Mouse (Mus musculus): ENCODE data around the gene Scgb1b30. TPM values are rescaled to one million over a fixed set of nuclear protein-coding genes. Genes with fewer than 3 reads are reported as not detected.

Gene Scgb1b30
- polyA plus RNA-seq, 1 experiment from 2014 or later = not detected

Other genes with a start within 250 kb of the Scgb1b30 start
- not detected in 2 replicates for gene Scgb2b26, start 150.4 kb upstream of the Scgb1b30 start, polyA plus RNA-seq (2014; fragmentation: Nextera tagmentation; extraction: Ambion mirVana)
- gene Scgb2b27, start 81.5 kb upstream of the Scgb1b30 start, polyA plus RNA-seq (2014; fragmentation: Nextera tagmentation; extraction: Ambion mirVana) = not detected in 2 replicates
- not detected in 2 replicates for gene Scgb1b27, start 73.9 kb upstream of the Scgb1b30 start, polyA plus RNA-seq (2014; fragmentation: Nextera tagmentation; extraction: Ambion mirVana)
- 4.0 TPM in 2 replicates for gene Wtip, start 37.8 kb downstream of the Scgb1b30 start, polyA plus RNA-seq (2014; fragmentation: Nextera tagmentation; extraction: Ambion mirVana)
- 256 and 268 TPM in 2 replicates for gene Uba2, start 74.2 kb downstream of the Scgb1b30 start, polyA plus RNA-seq (2014; fragmentation: Nextera tagmentation; extraction: Ambion mirVana)
- gene Pdcd2l, start 101.2 kb downstream of the Scgb1b30 start, polyA plus RNA-seq (2014; fragmentation: Nextera tagmentation; extraction: Ambion mirVana) = 63.8 and 79.6 TPM in 2 replicates
- 267 and 282 TPM in 2 replicates for gene Gpi1, start 134.9 kb downstream of the Scgb1b30 start, polyA plus RNA-seq (2014; fragmentation: Nextera tagmentation; extraction: Ambion mirVana)
- gene Gm6096, start 155.6 kb downstream of the Scgb1b30 start, polyA plus RNA-seq (2014; fragmentation: Nextera tagmentation; extraction: Ambion mirVana) = 1.1 TPM in 1 of 2 replicates, not detected in the other
- 28.5 and 40.3 TPM in 2 replicates for gene 4931406P16Rik, start 218.1 kb downstream of the Scgb1b30 start, polyA plus RNA-seq (2014; fragmentation: Nextera tagmentation; extraction: Ambion mirVana)